Mouse (Mus musculus) left cerebral cortex, adult 18-20 months (tissue): ENCODE results near the gene Rims4. TPM values are rescaled to one million over a fixed set of nuclear protein-coding genes. Genes with fewer than 3 reads are reported as not detected.

Experiments used
- DNase-seq, 2 experiments: peaks; one replicate each; pipeline ENCODE4 v3.0.0; 2021 to 2022; ENCODE audit warnings: low spot score in 2 of 2, mixed read lengths in 1 of 2
- total RNA-seq, 2 experiments: library from RNA; stranded (reverse); gene quantifications; 2 replicates each; pipeline ENCODE4 v1.2.3; 2021

The Rims4 gene
- total RNA-seq, 2 experiments from 2014 or later, result 85.6 TPM

- no peak for DNase-seq
Observed at GRCm38 (mm10) chr2:163871906-163872305, 46.6 kb downstream of the Rims4 start.

GRCm38 (mm10) chr2:163871266-163871665 lies 47.2 kb downstream of the Rims4 start:
- no peak for DNase-seq

GRCm38 (mm10) chr2:163869783-163870182 lies 48.7 kb downstream of the Rims4 start:
- no peak for DNase-seq

GRCm38 (mm10) chr2:163866061-163866460 lies 52.4 kb downstream of the Rims4 start:
- DNase-seq, result no peak

- no peak for DNase-seq
Observed at GRCm38 (mm10) chr2:163865311-163865710, 53.2 kb downstream of the Rims4 start.

- DNase-seq, result peak; percentile 66 to 68
Observed at GRCm38 (mm10) chr2:163858254-163858947, 60.1 kb downstream of the Rims4 start.

GRCm38 (mm10) chr2:163857233-163857632 lies 61.2 kb downstream of the Rims4 start:
- DNase-seq, result no peak

GRCm38 (mm10) chr2:163853461-163853901 lies 65.0 kb downstream of the Rims4 start, which contains the start of gene Kcnk15:
Gene Kcnk15, plus strand, starts transcription at chr2:163853651.
- DNase-seq, result peak in 1 of 2 experiments; percentile 6

- DNase-seq, result no peak
Observed at GRCm38 (mm10) chr2:163842043-163842442, 76.4 kb downstream of the Rims4 start.

GRCm38 (mm10) chr2:163839519-163839918 lies 79.0 kb downstream of the Rims4 start:
- no peak for DNase-seq

- peak; percentile 85 for DNase-seq
Observed at GRCm38 (mm10) chr2:163838043-163838442, 80.4 kb downstream of the Rims4 start.

GRCm38 (mm10) chr2:163831163-163831562 lies 87.3 kb downstream of the Rims4 start:
- no peak for DNase-seq

- no peak for DNase-seq
Observed at GRCm38 (mm10) chr2:163826494-163826893, 92.0 kb downstream of the Rims4 start.

- DNase-seq, result no peak
Observed at GRCm38 (mm10) chr2:163825861-163826260, 92.6 kb downstream of the Rims4 start.

GRCm38 (mm10) chr2:163823771-163824170 lies 94.7 kb downstream of the Rims4 start:
- no peak for DNase-seq

GRCm38 (mm10) chr2:163823248-163823647 lies 95.2 kb downstream of the Rims4 start:
- peak; percentile 34 to 59 for DNase-seq

GRCm38 (mm10) chr2:163820607-163821006 lies 97.9 kb downstream of the Rims4 start, which contains the start of gene Ccn5:
Gene Ccn5, plus strand, starts transcription at chr2:163820861.
- no peak for DNase-seq

- DNase-seq, result no peak
Observed at GRCm38 (mm10) chr2:163814739-163815465, 103.6 kb downstream of the Rims4 start.

- DNase-seq, result no peak
Observed at GRCm38 (mm10) chr2:163813077-163813476, 105.4 kb downstream of the Rims4 start.
